Mouse (Mus musculus): Measurements from ENCODE around the gene Lfng.

Lfng gene

GRCm38 (mm10) chr5:140589082-140589774 lies 17.9 kb upstream of the Lfng start:
- in situ Hi-C loops (cut with MboI, MseI) = no loop called here

- in situ Hi-C loops (cut with MboI, MseI) = no loop called here
Observed at GRCm38 (mm10) chr5:140594846-140595245, 12.3 kb upstream of the Lfng start.

DNA sequence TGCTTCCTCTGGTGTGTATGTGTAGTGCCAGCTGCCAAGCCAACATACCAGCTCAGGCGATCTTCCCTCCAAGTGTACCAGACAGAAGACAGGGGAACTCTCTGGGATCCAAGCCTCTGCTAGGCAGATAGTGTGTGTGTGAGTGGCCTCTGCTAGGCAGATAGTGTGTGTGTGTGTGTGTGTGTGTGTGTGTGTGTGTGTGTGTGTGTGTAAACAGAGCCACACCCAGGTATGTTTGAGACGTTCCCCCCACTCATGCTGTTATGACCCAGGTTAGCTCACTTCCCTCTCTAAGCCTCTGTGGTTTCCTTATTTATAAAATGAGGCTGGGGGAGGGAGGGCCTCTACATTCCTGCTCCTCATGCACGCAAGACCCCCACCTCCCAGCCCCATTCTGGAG lies 10.7 kb upstream of the Lfng start:
- in situ Hi-C loops (cut with MboI, MseI) = no loop called here

GRCm38 (mm10) chr5:140596927-140597588 lies 10.1 kb upstream of the Lfng start:
- in situ Hi-C loops (cut with MboI, MseI) = no loop called here

DNA sequence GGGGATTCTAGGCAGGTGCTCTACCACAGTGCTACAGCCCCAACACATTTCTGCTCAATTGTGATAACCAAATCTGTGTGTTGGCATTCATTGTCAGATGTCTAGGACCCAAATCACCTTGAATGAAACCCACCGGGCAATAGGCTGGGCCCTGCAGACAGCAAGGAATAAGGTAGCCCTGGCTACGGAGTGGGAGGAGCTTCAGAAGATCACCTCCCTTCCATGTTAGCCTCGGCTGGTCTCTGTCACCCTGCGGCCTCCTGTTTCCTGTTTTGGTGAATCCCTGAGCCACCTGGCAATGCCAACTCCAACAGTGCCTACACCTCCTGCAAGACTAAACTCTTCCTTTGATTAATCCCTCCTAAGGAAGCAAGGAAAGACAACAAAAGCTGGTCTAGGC lies 9.3 kb upstream of the Lfng start:
- in situ Hi-C loops (cut with MboI, MseI) = no loop called here

GRCm38 (mm10) chr5:140599939-140600338 lies 7.2 kb upstream of the Lfng start:
- in situ Hi-C loops (cut with MboI, MseI) = no loop called here

DNA sequence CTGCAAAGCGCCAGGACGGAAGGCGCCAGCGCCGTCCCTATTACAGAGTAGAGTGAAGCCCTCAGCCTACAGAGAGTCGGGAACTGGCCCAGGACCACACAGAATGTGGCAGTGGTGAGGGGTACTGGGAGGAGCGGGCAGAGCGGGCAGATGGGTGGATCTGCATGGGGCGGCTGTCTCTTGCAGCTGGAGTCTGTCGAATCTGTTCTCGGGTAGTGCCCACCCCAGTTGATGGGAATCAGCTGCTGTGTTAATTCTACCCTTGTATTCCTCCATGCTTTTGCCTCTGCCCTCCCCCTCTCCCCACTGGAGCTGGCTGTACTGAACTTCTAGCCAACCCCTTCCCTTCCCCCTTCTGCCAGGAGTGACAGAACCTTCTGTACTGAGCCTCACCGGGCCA lies 5.4 kb upstream of the Lfng start:
- in situ Hi-C loops (cut with MboI, MseI) = no loop called here

DNA sequence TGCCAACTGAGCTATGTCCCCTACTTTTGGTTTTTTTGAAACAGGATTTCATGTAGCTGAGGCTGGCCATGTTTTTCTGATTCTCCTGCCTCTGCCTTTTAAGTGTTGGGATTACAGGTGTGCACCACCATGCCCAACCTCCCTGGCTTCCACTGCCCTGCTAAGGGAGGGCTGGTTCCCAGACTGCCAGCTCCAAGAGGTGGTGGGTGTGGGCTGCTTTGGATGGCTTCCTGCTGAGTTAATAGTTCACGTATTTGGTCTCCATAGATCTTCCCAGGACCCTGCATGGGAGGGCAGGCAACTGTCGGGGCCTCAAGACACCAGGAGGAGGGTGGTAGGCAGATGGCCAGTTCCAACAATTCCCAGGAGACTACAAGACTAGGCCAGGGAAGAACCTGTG lies 4.6 kb upstream of the Lfng start:
- in situ Hi-C loops (cut with MboI, MseI) = no loop called here

DNA sequence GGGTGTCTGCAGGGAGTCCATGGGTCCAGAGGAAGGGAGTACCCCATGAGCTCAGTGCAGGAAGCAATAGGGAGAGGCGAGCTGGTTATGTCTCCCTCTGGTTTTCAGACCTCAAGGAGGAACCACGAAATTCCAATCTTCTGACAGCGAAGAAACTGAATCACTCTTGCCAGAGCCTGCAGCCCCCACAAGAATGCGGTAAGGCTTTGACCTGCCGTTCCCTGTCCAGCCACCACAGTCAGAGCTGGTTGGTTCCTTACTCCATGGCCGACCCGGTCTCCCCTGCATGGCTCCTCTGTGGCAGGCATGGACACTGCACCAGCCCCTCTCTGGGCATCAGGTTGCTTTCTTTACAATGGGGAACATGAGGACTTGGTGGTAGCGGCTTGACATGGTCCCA lies 2.7 kb upstream of the Lfng start:
- in situ Hi-C loops (cut with MboI, MseI) = no loop called here

DNA sequence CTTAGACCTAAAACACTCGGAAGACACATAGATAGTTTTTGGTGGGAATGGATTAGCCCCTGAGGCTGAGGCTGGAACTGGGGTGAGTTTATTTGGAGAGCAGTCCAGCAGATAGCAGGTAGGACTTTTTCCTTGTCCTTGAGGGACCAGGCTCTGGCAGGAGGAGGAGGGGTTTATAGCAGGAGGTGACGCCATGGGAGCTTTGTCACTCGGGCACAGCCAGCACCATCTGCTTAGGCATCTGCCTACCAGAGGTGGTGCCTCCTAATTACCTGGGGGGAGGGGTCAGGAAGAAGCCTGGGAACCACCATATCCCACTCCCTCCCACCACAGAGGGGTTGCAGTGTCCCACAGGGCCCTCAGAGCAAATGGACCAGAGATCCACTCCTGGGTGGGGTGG lies 1.9 kb upstream of the Lfng start:
- in situ Hi-C loops (cut with MboI, MseI) = loop anchor here (5.0 kb wide), 1 partner anchor 103 kb away; no protein-coding TSS in a partner anchor

- in situ Hi-C loops (cut with MboI, MseI) = loop anchor here (5.0 kb wide), 1 partner anchor 104 kb away; no protein-coding TSS in a partner anchor
Observed at GRCm38 (mm10) chr5:140606386-140606785, 734 bp upstream of the Lfng start.

DNA sequence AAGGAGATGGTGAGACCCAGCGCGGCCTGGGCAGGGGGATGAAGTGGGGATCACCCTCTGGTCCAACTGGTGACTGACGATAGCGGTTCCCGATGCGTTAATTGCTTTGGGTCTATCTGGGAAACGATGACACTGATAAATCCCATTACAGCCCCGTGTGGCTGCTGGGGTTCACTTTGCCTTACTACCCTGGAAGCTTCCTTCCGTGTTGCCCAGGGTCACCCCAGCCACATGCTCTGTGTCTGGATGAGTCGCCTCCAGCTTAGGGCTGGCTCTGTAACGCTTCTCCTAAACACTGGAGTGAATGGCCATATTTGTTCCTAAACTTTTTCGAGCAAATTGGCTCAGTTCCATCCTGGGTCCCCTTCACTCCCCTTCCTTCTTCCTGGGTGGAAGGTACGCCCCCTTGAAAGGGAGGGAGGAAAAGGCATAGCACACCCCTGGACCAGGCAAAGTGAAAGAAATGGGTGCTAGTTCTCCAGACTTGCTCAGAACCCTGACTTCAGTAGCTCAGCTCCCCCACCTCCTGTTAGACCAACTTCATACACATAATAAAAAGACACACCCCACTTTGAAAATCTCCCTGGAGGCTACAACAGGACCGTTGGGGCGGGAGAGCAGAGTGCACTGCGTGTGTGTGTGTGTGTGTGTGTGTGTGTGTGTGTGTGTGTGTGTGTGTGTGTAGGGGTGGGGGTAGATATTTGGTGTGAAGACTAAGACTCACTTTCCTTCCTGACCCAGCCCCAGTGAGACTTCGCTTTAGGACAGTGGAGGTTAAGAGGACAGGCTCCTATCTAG lies 915 bp downstream of the Lfng start:
- in situ Hi-C loops (cut with MboI, MseI) = loop anchor here (5.0 kb wide), 1 partner anchor 106 kb away; no protein-coding TSS in a partner anchor

DNA sequence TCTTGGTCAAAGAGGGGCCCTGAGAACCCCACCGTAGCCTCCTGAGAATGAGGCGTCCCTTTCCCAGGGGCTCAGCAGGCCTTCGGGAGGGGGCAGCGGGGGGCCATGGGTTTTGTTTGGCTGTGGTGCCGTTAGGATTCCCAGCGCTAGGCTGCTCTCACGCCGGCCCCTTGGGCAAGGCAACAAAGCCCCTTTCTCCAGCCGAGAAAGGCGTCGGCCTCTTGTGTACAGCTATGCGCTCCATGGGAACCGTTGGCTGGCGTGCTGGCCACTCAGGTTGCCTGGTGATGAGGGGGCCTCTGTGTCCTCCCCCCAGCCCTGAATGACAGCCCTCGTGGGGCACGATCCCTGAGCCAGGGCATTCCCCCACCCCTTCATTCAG lies 1.5 kb downstream of the Lfng start:
- in situ Hi-C loops (cut with MboI, MseI) = loop anchor here (5.0 kb wide), 1 partner anchor 106 kb away; no protein-coding TSS in a partner anchor

GRCm38 (mm10) chr5:140609511-140610272 lies 2.6 kb downstream of the Lfng start:
- in situ Hi-C loops (cut with MboI, MseI) = loop anchor here (5.0 kb wide), 3 partner anchors 42 to 1833 kb away; partner anchors contain the start of gene Grifin

- in situ Hi-C loops (cut with MboI, MseI) = loop anchor here (5.0 kb wide), 2 partner anchors 43 to 1832 kb away; partner anchors contain the start of gene Grifin
Observed at GRCm38 (mm10) chr5:140610273-140611011, 3.3 kb downstream of the Lfng start.

- in situ Hi-C loops (cut with MboI, MseI) = loop anchor here (5.0 kb wide), 2 partner anchors 44 to 1831 kb away; partner anchors contain the start of gene Grifin
Observed at GRCm38 (mm10) chr5:140611021-140611583, 4.0 kb downstream of the Lfng start.

- in situ Hi-C loops (cut with MboI, MseI) = loop anchor here (5.0 kb wide), 2 partner anchors 44 to 1831 kb away; partner anchors contain the start of gene Grifin
Observed at GRCm38 (mm10) chr5:140611611-140612185, 4.6 kb downstream of the Lfng start.

DNA sequence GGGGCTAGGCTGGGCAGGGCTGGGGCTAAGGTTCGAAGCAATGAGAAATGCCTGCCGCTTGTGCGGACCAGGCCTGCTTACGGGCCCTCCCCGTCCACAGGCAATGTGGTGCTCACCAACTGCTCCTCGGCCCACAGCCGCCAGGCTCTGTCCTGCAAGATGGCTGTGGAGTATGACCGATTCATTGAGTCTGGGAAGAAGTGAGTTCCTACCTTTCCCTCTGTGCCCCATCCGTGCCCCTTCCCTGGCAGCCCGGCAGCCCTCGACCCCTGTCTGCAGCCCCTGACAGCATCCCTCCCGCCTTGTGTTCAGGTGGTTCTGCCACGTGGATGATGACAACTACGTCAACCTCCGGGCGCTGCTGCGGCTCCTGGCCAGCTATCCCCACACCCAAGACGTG lies 5.1 kb downstream of the Lfng start:
- in situ Hi-C loops (cut with MboI, MseI) = loop anchor here (5.0 kb wide), 2 partner anchors 45 to 1830 kb away; partner anchors contain the start of gene Grifin

GRCm38 (mm10) chr5:140614141-140614540 lies 7.0 kb downstream of the Lfng start:
- in situ Hi-C loops (cut with MboI, MseI) = loop anchor here (5.0 kb wide), 2 partner anchors 47 to 1828 kb away; partner anchors contain the start of gene Grifin

DNA sequence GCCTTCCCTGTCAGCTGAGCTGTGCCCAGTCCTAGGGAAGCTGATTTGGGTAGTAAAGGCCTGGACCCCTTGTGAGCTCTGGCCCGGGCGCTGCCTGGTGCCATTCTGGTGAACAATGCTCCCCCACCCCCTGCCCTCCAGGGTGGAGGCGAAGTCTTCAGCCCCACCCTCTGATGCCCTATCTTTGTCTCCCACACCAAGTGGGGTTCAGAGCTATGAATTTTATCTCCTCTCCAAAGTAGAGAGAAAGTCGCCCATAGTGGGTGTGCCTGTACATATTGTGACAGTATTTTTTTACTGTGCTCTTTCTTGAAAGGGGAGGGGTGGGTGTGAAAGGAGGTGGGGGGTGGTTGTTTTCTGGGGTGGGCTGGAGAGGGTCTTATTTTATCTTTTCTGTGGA lies 7.7 kb downstream of the Lfng start:
- in situ Hi-C loops (cut with MboI, MseI) = loop anchor here (5.0 kb wide), 3 partner anchors 48 to 1827 kb away; partner anchors contain the start of gene Grifin
